Mouse (Mus musculus): ENCODE data around the gene Trim63.

- no peak for TF ChIP-seq CTCF (IDR thresholded peaks at IDR 0.05; ENCODE audit: low read depth)
- no peak for TF ChIP-seq EP300 (IDR thresholded peaks at IDR 0.05; ENCODE audit: low read depth)
Observed at GRCm38 (mm10) chr4:134271979-134272378, 42.9 kb upstream of the Trim63 start.
